Mouse (Mus musculus): Measurements from ENCODE around the gene Prph.
"Not testable (repeated sequence)": the region's sequence is repeated elsewhere in the genome, so short reads cannot be mapped to it uniquely, and the experiment has no call there.

Prph gene

GRCm38 (mm10) chr15:99033498-99034270 lies 21.3 kb upstream of the Prph start:
- DNase-seq: no peak

- no peak for DNase-seq
Observed at GRCm38 (mm10) chr15:99035431-99035830, 19.5 kb upstream of the Prph start.

- DNase-seq: peak in 1 of 2 experiments; percentile 45
Observed at GRCm38 (mm10) chr15:99036249-99036905, 18.6 kb upstream of the Prph start.

GRCm38 (mm10) chr15:99038025-99038424 lies 16.9 kb upstream of the Prph start:
- DNase-seq: no peak

- DNase-seq: no peak
Observed at GRCm38 (mm10) chr15:99038797-99039196, 16.2 kb upstream of the Prph start.

GRCm38 (mm10) chr15:99039306-99039705 lies 15.7 kb upstream of the Prph start:
- DNase-seq: no peak

GRCm38 (mm10) chr15:99039996-99040919 lies 14.7 kb upstream of the Prph start:
- no peak for DNase-seq

- DNase-seq: no peak
Observed at GRCm38 (mm10) chr15:99040920-99041856, 13.8 kb upstream of the Prph start.

GRCm38 (mm10) chr15:99042334-99042733 lies 12.6 kb upstream of the Prph start:
- DNase-seq: no peak

GRCm38 (mm10) chr15:99044854-99045253 lies 10.1 kb upstream of the Prph start:
- DNase-seq: peak in 1 of 2 experiments; percentile 49

- DNase-seq: not testable (repeated sequence)
Observed at GRCm38 (mm10) chr15:99045734-99046133, 9.2 kb upstream of the Prph start.

- DNase-seq: peak in 1 of 2 experiments; percentile 63
Observed at GRCm38 (mm10) chr15:99049473-99050253, 5.3 kb upstream of the Prph start.

- DNase-seq: no peak
Observed at GRCm38 (mm10) chr15:99053373-99053772, 1.6 kb upstream of the Prph start.

GRCm38 (mm10) chr15:99055511-99055961 lies 562 bp downstream of the Prph start:
- no peak for DNase-seq

GRCm38 (mm10) chr15:99056332-99056731 lies 1.4 kb downstream of the Prph start:
- DNase-seq: peak in 1 of 2 experiments; percentile 50

- no peak for DNase-seq
Observed at GRCm38 (mm10) chr15:99065557-99066165, 10.7 kb downstream of the Prph start.

GRCm38 (mm10) chr15:99071988-99072387 lies 17.0 kb downstream of the Prph start:
- no peak for DNase-seq

- no peak for DNase-seq
Observed at GRCm38 (mm10) chr15:99074019-99074599, 19.1 kb downstream of the Prph start, which contains the start of gene Troap. TSS of gene Troap (plus strand) at chr15:99074575.

GRCm38 (mm10) chr15:99074600-99075333 lies 19.8 kb downstream of the Prph start:
- DNase-seq: peak; percentile 98

All from lung, postnatal 4 days (tissue).